Mouse (Mus musculus) forebrain, embryonic 12.5 days (tissue): Measurements from ENCODE around the gene Ear14. TPM values are rescaled to one million over a fixed set of nuclear protein-coding genes. Genes with fewer than 3 reads are reported as not detected.
"Not testable (repeated sequence)": the region's sequence is repeated elsewhere in the genome, so short reads cannot be mapped to it uniquely, and the experiment has no call there.

Experiments used
- ATAC-seq: fragments of 200-750 bp; cut with Nextera tagmentation; 2 replicates; pipeline ENCODE4 v1.8.0; 2017; ENCODE audit warnings: moderate TSS enrichment; ENCODE audit not compliant: low FRiP score
- H3K27ac ChIP-seq: fragments of 300-500 bp; sonication (generic); 2 replicates; pipeline ENCODE4 v1.5.1; 2016; ENCODE audit warnings: mild to moderate bottlenecking
- H3K27me3 ChIP-seq: fragments of 300-500 bp; sonication (generic); 2 replicates; pipeline ENCODE4 v1.6.1; 2016; ENCODE audit warnings: mild to moderate bottlenecking
- H3K36me3 ChIP-seq: fragments of 300-500 bp; sonication (generic); replicated peaks from 2 replicates; pipeline ENCODE4 v1.6.1; 2016; ENCODE audit warnings: mild to moderate bottlenecking
- H3K4me1 ChIP-seq: fragments of 300-500 bp; sonication (generic); 2 replicates; pipeline ENCODE4 v1.6.1; 2016
- H3K4me2 ChIP-seq: fragments of 300-500 bp; sonication (generic); 2 replicates; pipeline ENCODE4 v1.6.1; 2016; ENCODE audit warnings: mild to moderate bottlenecking, moderate library complexity
- H3K4me3 ChIP-seq: fragments of 300-500 bp; sonication (generic); replicated peaks from 2 replicates; pipeline ENCODE4 v1.5.1; 2016; ENCODE audit warnings: mild to moderate bottlenecking
- H3K9ac ChIP-seq: fragments of 300-500 bp; sonication (generic); 2 replicates; pipeline ENCODE4 v1.6.1; 2016; ENCODE audit warnings: mild to moderate bottlenecking
- H3K9me3 ChIP-seq: fragments of 300-500 bp; sonication (generic); 2 replicates; pipeline ENCODE4 v1.6.1; 2016
- WGBS: fragments of 180-500 bp; shearing (Covaris S2); methylation state at CpG from one replicate; pipeline ENCODE4 v1.1.7; 2016; 5-methylcytosine and 5-hydroxymethylcytosine counted together
- polyA plus RNA-seq: library from polyadenylated mRNA; unstranded; fragments of >200 nt; fragmentation: Nextera tagmentation; extraction: Ambion mirVana; gene quantifications from 2 replicates; pipeline ENCODE4 v1.2.1, GENCODE M21; 2016

Gene Ear14
- not detected in 2 replicates for polyA plus RNA-seq

DNA sequence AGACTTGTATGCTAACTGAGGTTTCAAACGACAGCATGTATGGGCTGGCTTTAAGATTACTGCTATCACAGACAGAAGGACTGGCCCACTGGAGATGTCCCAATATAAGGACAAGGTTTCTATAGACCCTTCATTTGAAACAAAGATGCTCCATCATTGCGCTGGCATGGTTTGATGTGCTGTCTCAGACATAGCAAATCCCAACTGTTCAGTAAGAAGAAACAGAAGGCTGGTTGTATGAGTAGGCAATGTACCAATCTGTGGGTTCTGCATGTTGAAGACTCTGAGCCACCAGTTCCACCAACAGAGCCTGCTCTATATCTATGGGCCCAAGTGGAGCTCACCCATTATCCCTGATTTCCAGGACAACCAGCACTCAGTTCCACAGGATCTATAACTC is at the start of gene Ear14:
Ear14 (plus strand) TSS at position 277 of the 400 bp plus-strand sequence.
- Histone ChIP-seq H3K4me1 (no peaks in the 10 kb centered on the region), H3K36me3 (no peaks in the 10 kb centered on the region), H3K27ac (no peak within 1 kb of the TSS), H3K27me3 (no peaks in the 10 kb centered on the region), H3K9ac (no peak within 1 kb of the TSS), H3K9me3 (no peaks in the 10 kb centered on the region), H3K4me3 (no peak within 1 kb of the TSS), H3K4me2 (no peak within 1 kb of the TSS)
- no peak for ATAC-seq
- WGBS: 91% methylated on average over 2 of the region's 2 CpGs

DNA sequence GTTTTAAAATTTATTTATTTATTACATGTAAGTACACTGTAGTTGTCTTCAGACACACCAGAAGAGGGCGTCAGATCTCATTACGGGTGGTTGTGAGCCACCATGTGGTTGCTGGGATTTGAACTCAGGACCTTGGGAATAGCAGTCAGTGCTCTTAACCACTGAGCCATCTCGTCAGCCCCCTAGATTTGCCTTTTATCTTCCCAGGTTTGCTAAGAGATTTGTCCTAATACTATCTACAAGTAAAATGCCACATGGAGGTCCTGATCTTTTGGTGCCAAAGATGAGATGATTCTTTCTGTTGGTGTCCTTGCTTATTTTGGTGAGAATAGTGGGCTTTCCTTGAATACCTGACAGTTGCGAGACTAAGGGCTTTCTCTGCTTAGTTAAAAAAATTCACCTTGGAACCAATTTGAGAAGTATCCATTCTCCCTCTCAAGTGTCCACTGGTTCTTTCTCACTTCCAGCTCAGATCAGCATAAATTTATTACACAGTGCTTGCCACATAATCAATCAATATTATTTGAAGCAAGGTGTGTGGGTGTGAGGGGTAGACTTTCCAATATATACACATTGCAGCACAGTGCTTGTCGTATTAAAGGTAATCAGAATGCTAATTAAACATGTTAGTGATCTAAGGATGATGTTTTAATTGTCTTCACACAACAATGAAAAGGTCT is 47.0 kb upstream of the Ear14 start:
- Histone ChIP-seq H3K36me3 (no peaks in the 10 kb centered on the region), H3K9me3 (no peaks in the 10 kb centered on the region), H3K27ac (no peak overlapping the region), H3K4me2 (no peak overlapping the region), H3K4me3 (no peak overlapping the region), H3K4me1 (no peaks in the 10 kb centered on the region), H3K27me3 (no peaks in the 10 kb centered on the region), H3K9ac (no peak overlapping the region)
- no peak for ATAC-seq
- WGBS: 88% methylated on average over 5 of the region's 5 CpGs

DNA sequence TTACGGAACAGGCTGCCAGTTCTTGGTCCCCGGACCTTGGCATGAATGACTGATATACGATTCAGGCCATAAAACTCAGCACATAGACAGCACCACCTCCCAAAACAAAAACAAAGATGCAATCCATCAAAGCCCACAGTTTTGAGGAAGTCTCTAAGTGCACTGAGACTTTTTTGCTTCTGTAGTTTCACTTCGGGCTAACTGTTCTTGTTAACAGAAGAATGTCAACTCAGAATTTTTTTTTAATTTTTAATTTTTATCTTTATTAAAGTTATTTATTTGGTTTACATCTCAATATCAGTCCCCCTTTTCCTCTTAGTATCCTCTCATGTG is 46.5 kb upstream of the Ear14 start:
- no peak for ATAC-seq
- Histone ChIP-seq H3K9ac (no peak overlapping the region), H3K36me3 (no peaks in the 10 kb centered on the region), H3K4me2 (no peak overlapping the region), H3K27ac (no peak overlapping the region), H3K9me3 (no peaks in the 10 kb centered on the region), H3K4me3 (no peak overlapping the region), H3K4me1 (no peaks in the 10 kb centered on the region), H3K27me3 (no peaks in the 10 kb centered on the region)
- WGBS: 82% methylated on average over 4 of the region's 4 CpGs

DNA sequence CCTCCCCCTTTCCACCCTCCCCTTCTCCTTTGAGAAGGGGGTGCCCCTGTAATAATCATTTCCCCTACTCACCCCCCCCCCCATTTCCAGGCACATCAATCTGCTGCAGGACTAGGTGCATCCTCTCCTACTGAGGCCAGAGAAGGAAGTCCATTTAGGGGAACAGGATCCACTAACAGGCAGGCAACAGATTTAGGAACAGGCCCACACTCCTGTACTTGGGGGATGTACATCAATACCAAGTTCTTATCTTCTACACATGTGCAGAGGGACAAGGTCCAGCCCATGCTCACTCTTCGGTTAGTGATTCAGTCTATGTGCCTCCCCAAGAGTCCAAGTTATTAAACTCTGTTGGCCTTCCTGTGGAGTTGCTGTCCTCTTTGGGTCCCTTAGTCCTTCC is 46.1 kb upstream of the Ear14 start:
- Histone ChIP-seq H3K27ac (no peak overlapping the region), H3K9me3 (no peaks in the 10 kb centered on the region), H3K4me1 (no peaks in the 10 kb centered on the region), H3K9ac (no peak overlapping the region), H3K36me3 (no peaks in the 10 kb centered on the region), H3K27me3 (no peaks in the 10 kb centered on the region), H3K4me2 (no peak overlapping the region), H3K4me3 (no peak overlapping the region)
- no peak for ATAC-seq
- 85% methylated on average over 1 of the region's 1 CpGs for WGBS

DNA sequence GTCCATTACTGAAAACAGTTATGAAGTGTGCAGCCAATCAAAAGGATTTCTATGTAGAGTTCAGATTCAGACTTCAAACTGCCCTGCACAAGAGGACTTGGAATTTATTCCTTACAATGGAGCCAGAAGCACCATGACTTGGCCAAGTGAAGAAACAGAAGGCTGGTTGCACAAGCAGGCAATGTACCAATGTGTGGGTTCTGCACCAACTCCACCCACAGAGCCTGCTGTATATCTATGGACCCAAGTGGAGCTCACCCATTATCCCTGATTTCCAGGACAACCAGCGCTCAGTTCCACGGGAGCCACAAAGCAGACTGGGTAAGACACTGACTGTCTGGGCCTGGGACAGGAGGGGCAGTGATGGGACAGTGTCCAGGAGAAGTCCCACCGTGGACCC is 41.2 kb upstream of the Ear14 start, which contains the start of gene Rnase2b:
Rnase2b (plus strand) TSS at position 285 of the 400 bp plus-strand sequence.
- not testable (repeated sequence) for ATAC-seq, H3K4me1 ChIP-seq, H3K4me3 ChIP-seq, H3K27ac ChIP-seq, H3K9me3 ChIP-seq, H3K4me2 ChIP-seq, H3K9ac ChIP-seq, H3K36me3 ChIP-seq, H3K27me3 ChIP-seq
- WGBS: 90% methylated on average over 3 of the region's 3 CpGs

DNA sequence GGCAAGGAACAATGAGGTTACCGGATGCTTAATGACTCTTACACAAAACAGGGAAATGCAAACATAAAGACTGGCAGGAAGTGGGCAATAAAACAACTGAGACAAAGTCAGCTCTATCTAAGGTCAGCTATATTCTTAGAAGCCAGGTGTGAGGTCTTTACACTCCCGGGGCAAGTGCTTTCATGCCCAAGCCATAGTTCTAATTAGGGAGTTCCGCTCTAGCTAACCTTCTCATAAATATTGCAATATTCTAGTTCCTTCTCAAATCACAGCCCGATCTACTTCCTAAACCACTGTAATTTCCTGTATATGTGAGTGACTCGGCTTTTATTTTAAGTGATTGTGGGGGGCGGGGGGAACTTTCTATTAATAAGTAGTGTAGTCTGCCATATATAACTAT is 39.9 kb upstream of the Ear14 start:
- H3K36me3 ChIP-seq, ATAC-seq, H3K4me2 ChIP-seq, H3K9me3 ChIP-seq, H3K27me3 ChIP-seq, H3K4me1 ChIP-seq, H3K4me3 ChIP-seq, H3K9ac ChIP-seq, H3K27ac ChIP-seq: not testable (repeated sequence)
- WGBS: 93% methylated on average over 6 of the region's 6 CpGs

DNA sequence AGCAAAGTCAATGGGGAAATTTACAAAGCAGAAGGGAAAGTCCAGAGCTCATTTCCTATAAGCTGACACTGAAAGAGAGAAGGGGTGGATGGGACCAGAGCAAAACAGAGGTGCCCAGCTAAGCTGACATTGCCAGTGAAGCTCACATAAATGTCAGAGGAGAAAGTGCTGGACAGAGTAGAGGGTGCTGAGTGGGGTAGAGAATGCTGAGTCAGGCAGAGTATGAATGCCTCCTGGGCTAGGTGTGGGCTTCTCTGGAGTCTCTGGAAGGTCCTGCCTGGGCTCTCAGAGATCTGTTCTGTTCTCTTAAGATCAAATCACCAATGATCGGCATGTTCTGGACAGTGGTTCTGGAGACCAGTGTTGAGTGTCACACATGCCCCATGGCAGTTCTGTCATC is 37.8 kb upstream of the Ear14 start:
- Histone ChIP-seq H3K9ac (no peak overlapping the region), H3K4me1 (no peaks in the 10 kb centered on the region), H3K36me3 (no peaks in the 10 kb centered on the region), H3K27ac (no peak overlapping the region), H3K9me3 (no peaks in the 10 kb centered on the region), H3K27me3 (no peaks in the 10 kb centered on the region), H3K4me2 (no peak overlapping the region), H3K4me3 (no peak overlapping the region)
- WGBS: 93% methylated on average over 1 of the region's 1 CpGs
- ATAC-seq: no peak

DNA sequence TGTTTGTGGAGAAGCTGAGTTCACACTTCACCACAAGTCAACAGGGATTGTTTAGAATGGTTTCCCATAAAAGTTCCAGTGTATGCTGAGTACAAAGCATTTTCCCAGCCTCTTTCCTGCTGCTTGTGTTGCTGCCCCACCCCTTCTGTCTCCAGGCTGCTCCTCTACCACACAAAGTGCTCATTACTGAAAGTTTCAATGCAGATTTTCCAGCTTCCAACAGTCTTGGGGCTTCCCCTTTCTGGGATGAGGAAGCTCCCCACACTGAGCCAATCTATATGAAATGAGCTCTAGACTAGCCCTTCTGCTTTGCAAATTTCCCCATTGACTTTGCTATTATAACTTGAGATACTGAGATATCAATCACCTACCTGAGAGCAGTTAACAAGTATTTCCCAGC is 37.1 kb upstream of the Ear14 start:
- Histone ChIP-seq H3K9ac (no peak overlapping the region), H3K4me2 (no peak overlapping the region), H3K36me3 (no peaks in the 10 kb centered on the region), H3K4me3 (no peak overlapping the region), H3K4me1 (no peaks in the 10 kb centered on the region), H3K9me3 (no peaks in the 10 kb centered on the region), H3K27me3 (no peaks in the 10 kb centered on the region), H3K27ac (no peak overlapping the region)
- ATAC-seq: no peak

DNA sequence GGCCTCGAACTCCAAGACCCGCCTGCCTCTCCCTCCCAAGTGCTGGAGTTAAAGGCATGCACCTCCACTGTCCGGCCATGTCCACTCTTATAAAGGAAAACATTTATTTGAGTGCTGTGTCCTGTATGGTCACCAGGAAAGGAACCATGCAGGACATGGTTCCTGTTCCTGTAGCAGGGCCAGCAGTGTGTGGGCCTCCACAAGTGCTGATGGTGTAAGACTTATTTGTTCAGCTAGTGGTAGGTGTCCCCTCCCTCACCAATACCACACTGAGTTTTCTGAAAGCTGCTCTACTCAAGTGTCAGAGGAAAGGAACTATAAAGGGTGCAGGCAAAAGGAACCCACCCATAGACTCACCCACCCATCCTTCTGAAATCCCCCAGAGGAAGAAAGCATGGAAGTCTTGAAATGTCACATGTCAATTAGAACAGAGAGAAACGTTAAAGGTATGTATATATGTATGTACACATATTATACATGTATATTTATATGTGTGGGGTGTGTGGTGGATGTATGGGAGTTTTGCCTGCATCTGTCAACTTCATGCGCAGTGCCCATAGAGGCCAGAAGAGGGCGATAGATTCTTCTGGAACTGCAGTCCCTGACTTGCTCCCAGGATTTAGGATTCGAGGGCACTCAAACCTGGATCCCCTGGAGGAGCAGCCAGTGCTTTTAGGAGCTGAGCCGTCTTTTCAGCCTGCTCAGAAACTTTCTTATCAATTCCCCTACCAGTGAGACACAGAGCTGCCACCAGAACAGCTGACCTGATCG is 30.9 kb upstream of the Ear14 start:
- H3K4me1 ChIP-seq, H3K27me3 ChIP-seq, ATAC-seq: not testable (repeated sequence)

DNA sequence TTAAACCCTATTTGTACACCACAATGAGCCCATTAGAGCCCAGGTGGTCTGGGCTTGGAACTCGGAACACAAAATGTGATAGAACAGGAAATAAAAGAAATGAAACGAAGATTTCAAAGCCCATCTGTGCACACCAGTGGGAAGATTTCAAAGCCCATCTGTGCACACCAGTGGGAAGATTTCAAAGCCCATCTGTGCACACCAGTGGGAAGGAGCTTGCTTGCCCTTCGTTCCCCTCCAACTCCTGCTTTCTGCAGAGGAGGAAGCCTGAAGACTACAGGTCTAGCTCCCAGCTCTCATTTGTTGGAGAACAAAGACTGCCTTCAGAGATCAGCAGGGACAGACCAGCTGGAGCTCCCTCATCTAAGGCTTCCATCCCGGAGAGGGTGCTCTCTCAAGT is 30.2 kb upstream of the Ear14 start:
- not testable (repeated sequence) for H3K4me1 ChIP-seq, ATAC-seq, H3K9me3 ChIP-seq, H3K9ac ChIP-seq, H3K4me2 ChIP-seq, H3K27me3 ChIP-seq, H3K27ac ChIP-seq, H3K4me3 ChIP-seq, H3K36me3 ChIP-seq
- 41% methylated on average over 4 of the region's 4 CpGs for WGBS

More for the DNA sequence above, 30.9 kb upstream of the Ear14 start:
- H3K27ac ChIP-seq, H3K36me3 ChIP-seq, H3K9me3 ChIP-seq, H3K4me3 ChIP-seq, H3K9ac ChIP-seq, H3K4me2 ChIP-seq: not testable (repeated sequence)
- 38% methylated on average over 9 of the region's 9 CpGs for WGBS

DNA sequence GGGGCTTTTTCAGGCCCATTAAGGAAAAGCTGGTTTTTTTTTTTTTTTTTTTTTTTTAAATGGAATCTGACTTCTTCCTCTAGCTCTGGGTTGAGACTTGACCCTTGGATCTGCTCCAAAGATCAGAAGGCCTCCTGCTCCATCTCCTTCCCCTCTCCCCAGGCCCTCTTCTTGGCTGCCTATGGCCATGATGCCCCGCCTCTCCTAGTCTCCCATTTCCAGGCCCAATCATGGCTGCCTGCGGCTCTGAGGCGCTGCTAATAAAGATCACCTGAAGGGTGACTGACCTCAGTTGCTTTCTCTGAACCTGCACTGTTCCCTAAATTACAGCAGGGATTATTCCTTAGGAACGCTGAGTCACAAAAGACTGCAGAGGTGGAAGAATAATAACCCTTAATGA is 29.3 kb upstream of the Ear14 start:
- no peaks in the 10 kb centered on the region for H3K4me1 ChIP-seq
- H3K36me3 ChIP-seq: no peaks in the 10 kb centered on the region
- H3K27me3 ChIP-seq: no peaks in the 10 kb centered on the region
- no peak overlapping the region for H3K4me2 ChIP-seq
- no peak overlapping the region for H3K9ac ChIP-seq
- H3K9me3 ChIP-seq: no peaks in the 10 kb centered on the region
- no peak overlapping the region for H3K27ac ChIP-seq
- no peak overlapping the region for H3K4me3 ChIP-seq
- WGBS: 61% methylated on average over 4 of the region's 4 CpGs
- ATAC-seq: no peak

DNA sequence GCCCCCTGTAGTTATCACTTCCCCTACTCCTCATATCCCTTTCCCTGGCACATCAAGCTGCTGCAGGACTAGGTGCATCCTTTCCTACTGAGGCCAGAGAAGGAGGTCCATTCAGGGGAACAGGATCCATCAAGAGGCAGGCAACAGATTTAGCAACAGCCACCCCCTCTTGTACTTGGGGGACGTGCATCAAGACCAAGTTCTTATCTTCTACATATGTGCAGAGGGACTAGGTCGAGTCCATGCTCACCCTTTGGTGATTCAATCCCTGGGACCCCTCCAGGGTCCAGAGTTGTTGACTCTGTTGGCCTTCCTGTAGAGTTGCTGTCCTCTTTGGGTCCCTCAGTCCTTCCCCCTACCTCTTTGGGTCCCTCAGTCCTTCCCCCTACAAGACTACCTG is 22.1 kb upstream of the Ear14 start:
- WGBS: 75% methylated on average over 2 of the region's 2 CpGs

DNA sequence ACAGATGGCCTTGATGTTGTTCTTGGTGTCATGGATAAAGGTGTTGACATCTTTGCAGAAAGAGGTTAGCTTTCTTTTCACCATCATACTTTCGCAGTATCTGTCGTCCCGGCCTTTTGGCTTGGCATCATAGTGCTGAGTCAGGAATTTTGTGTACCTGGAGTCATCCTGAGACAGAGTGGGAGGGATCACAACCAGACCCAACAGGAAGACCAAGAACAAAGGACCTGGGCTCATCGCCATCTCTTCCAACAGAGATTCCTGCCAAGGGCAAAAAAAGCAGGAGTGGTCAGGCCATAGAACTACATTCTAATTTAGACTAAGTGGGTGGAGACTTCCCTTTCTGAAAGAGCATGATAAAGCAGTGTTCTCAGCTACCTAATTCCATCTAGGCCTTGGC is 7.5 kb upstream of the Ear14 start:
- WGBS: 90% methylated on average over 4 of the region's 4 CpGs

More for the DNA sequence above, 22.1 kb upstream of the Ear14 start:
- not testable (repeated sequence) for H3K36me3 ChIP-seq, H3K9me3 ChIP-seq, H3K4me1 ChIP-seq, H3K4me3 ChIP-seq, H3K27ac ChIP-seq, ATAC-seq, H3K4me2 ChIP-seq, H3K9ac ChIP-seq, H3K27me3 ChIP-seq

More for the DNA sequence above, 7.5 kb upstream of the Ear14 start:
- no peaks in the 10 kb centered on the region for H3K9me3 ChIP-seq
- no peaks in the 10 kb centered on the region for H3K4me1 ChIP-seq
- H3K36me3 ChIP-seq: no peaks in the 10 kb centered on the region
- ATAC-seq: no peak
- H3K4me3 ChIP-seq: no peak overlapping the region
- H3K27me3 ChIP-seq: no peaks in the 10 kb centered on the region
- H3K4me2 ChIP-seq: no peak overlapping the region
- no peak overlapping the region for H3K27ac ChIP-seq
- no peak overlapping the region for H3K9ac ChIP-seq
